Comparison of ENCODE assay signal across 8 mouse cellular contexts in genomic region chr11:115974309-115975082, GRCm38 (mm10). TPM values are rescaled to one million over a fixed set of nuclear protein-coding genes. Genes with fewer than 3 reads are reported as not detected.
DNase-seq lines count a peak whose midpoint lies in the region; ATAC-seq and TF ChIP-seq lines count a peak whose summit lies in the region.

Itgb4 (plus strand) TSS chr11:115974709.

- 10% methylated on average over 46 of the region's 58 CpGs for WGBS in embryonic facial prominence, embryonic 14.5 days
- WGBS in hindbrain, postnatal 0 days = 12% methylated on average over 50 of the region's 58 CpGs
- 10% methylated on average over 58 of the region's 58 CpGs for WGBS in liver, embryonic 11.5 days

- TF ChIP-seq CTCF in hindbrain, postnatal 0 days (IDR thresholded peaks at IDR 0.05; ENCODE audit: low read depth) = peak; percentile 19; the same call in 1 of the 2 replicates

- peaks cover 24% of the 10 kb centered on the region for H3K27me3 ChIP-seq in embryonic facial prominence, embryonic 14.5 days (replicated peaks; ENCODE audit: control insufficient read depth, insufficient read depth, low read length)
- H3K27me3 ChIP-seq in hindbrain, postnatal 0 days (ENCODE audit: insufficient read depth, low read length) = peaks cover 7% of the 10 kb centered on the region; the same call in 1 of the 2 replicates
- H3K27me3 ChIP-seq in liver, embryonic 11.5 days (replicated peaks; ENCODE audit: control insufficient read depth, insufficient read depth, low read length) = peaks cover 51% of the 10 kb centered on the region

- peak; percentile 82 for ATAC-seq in embryonic facial prominence, embryonic 14.5 days (ENCODE audit: low read depth)
- peak; percentile 47 for ATAC-seq in hindbrain, postnatal 0 days
- no peak; the same call in 1 of the 2 replicates for ATAC-seq in liver, embryonic 11.5 days (replicated peaks; ENCODE audit: low FRiP score)

- peak within 1 kb of the TSS; percentile 48 for H3K4me3 ChIP-seq in embryonic facial prominence, embryonic 14.5 days (ENCODE audit: low read depth, low read length)
- H3K4me3 ChIP-seq in hindbrain, postnatal 0 days (ENCODE audit: low read length) = peak within 1 kb of the TSS; percentile 37
- H3K4me3 ChIP-seq in liver, embryonic 11.5 days (ENCODE audit: low read depth, low read length) = peak within 1 kb of the TSS; percentile 44

- H3K9ac ChIP-seq in embryonic facial prominence, embryonic 14.5 days (ENCODE audit: low read depth, low read length) = peak within 1 kb of the TSS; percentile 59
- peak within 1 kb of the TSS; percentile 45 for H3K9ac ChIP-seq in hindbrain, postnatal 0 days (replicated peaks; ENCODE audit: low read length)
- 0 out of 2 replicates have a peak within 1 kb of the TSS, but pooled peaks have one; percentile 39 for H3K9ac ChIP-seq in liver, embryonic 11.5 days (ENCODE audit: low read depth, low read length)

- 0 out of 2 replicates have a peak, but pooled peaks cover 6% of the 10 kb centered on the region for H3K4me1 ChIP-seq in embryonic facial prominence, embryonic 14.5 days (ENCODE audit: control insufficient read depth, insufficient read depth, low read length)
- 0 out of 2 replicates have a peak, but pooled peaks cover 3% of the 10 kb centered on the region for H3K4me1 ChIP-seq in hindbrain, postnatal 0 days (ENCODE audit: insufficient read depth, low read length)
- peaks cover 5% of the 10 kb centered on the region; the same call in 1 of the 2 replicates for H3K4me1 ChIP-seq in liver, embryonic 11.5 days (replicated peaks; ENCODE audit: control insufficient read depth, insufficient read depth, low read length)

- no peaks in the 10 kb centered on the region for H3K36me3 ChIP-seq in embryonic facial prominence, embryonic 14.5 days (ENCODE audit: control insufficient read depth, insufficient read depth, low read length)
- no peaks in the 10 kb centered on the region for H3K36me3 ChIP-seq in hindbrain, postnatal 0 days (ENCODE audit: insufficient read depth, low read length)
- H3K36me3 ChIP-seq in liver, embryonic 11.5 days (ENCODE audit: control insufficient read depth, insufficient read depth, low read length) = no peaks in the 10 kb centered on the region

- no peaks in the 10 kb centered on the region for H3K9me3 ChIP-seq in embryonic facial prominence, embryonic 14.5 days (ENCODE audit: control insufficient read depth, low read length)
- no peaks in the 10 kb centered on the region for H3K9me3 ChIP-seq in hindbrain, postnatal 0 days (ENCODE audit: low read length)
- H3K9me3 ChIP-seq in liver, embryonic 11.5 days (ENCODE audit: control insufficient read depth, low read length) = no peaks in the 10 kb centered on the region

- peak within 1 kb of the TSS; percentile 39; the same call in 1 of the 2 replicates for H3K27ac ChIP-seq in embryonic facial prominence, embryonic 14.5 days (replicated peaks; ENCODE audit: low read depth, low read length)
- 0 out of 2 replicates have a peak within 1 kb of the TSS, but pooled peaks have one; percentile 3 for H3K27ac ChIP-seq in hindbrain, postnatal 0 days
- H3K27ac ChIP-seq in liver, embryonic 11.5 days (ENCODE audit: low read depth, low read length) = no peak within 1 kb of the TSS

- peak within 1 kb of the TSS; percentile 79 for H3K4me2 ChIP-seq in embryonic facial prominence, embryonic 14.5 days (ENCODE audit: low read depth, low read length)
- peak within 1 kb of the TSS; percentile 61 for H3K4me2 ChIP-seq in hindbrain, postnatal 0 days (ENCODE audit: low read depth, low read length)
- H3K4me2 ChIP-seq in liver, embryonic 11.5 days = peak within 1 kb of the TSS; percentile 69

- DNase-seq in retina, embryonic 14.5 days (ENCODE audit: low spot score) = peak; percentile 18
- no peak for DNase-seq in retina, postnatal 1 day
- DNase-seq in embryonic facial prominence, embryonic 14.5 days (ENCODE audit: low spot score) = peak; percentile 73
- DNase-seq in hindbrain, postnatal 0 days (ENCODE audit: low spot score) = peak; percentile 20
- DNase-seq in liver, embryonic 11.5 days (ENCODE audit: low spot score) = no peak
- DNase-seq in naive thymus-derived CD4-positive, alpha-beta T cell, adult 2 months (ENCODE audit: low read depth) = peak; percentile 57
- peak; percentile 64 for DNase-seq in urinary bladder, postnatal 25 days (ENCODE audit: low spot score)
- no peak for DNase-seq in layer of hippocampus, adult 18-20 months (ENCODE audit: low spot score in 2 of 2)

RNA-seq across cellular contexts. Expression of gene Itgb4, which starts in this region (rescaled TPM):
- 10.7 and 11.0 TPM in 2 replicates for polyA plus RNA-seq in embryonic facial prominence, embryonic 14.5 days (2014; fragmentation: Nextera tagmentation; extraction: Ambion mirVana)
- total RNA-seq in hindbrain, postnatal 0 days (2014; rRNA removed) = 1.7 and 3.1 TPM in 2 replicates
- polyA plus RNA-seq in hindbrain, postnatal 0 days (2015; fragmentation: Nextera tagmentation; extraction: Ambion mirVana) = 2.2 and 2.8 TPM in 2 replicates
- polyA plus RNA-seq in liver, embryonic 11.5 days (2014; fragmentation: Nextera tagmentation; extraction: Ambion mirVana) = 0.60 and 0.77 TPM in 2 replicates
- 1 to 10 TPM; 7.9 to 8.7 TPM for total RNA-seq in layer of hippocampus, adult 18-20 months (2021)

Comparison
In these comparisons a context has a peak if more than half of its experiments do, and no peak if none do; other contexts are left out.
1. DNase-seq: peak in retina, embryonic 14.5 days (single experiment), embryonic facial prominence, embryonic 14.5 days (single experiment), hindbrain, postnatal 0 days (single experiment), naive thymus-derived CD4-positive, alpha-beta T cell, adult 2 months (single experiment) and urinary bladder, postnatal 25 days (single experiment); none in retina, postnatal 1 day (single experiment), liver, embryonic 11.5 days (single experiment) and layer of hippocampus, adult 18-20 months (0 of 2).
2. Peak in every context shown above with its lines, with median percentiles within 50 percentile points of each other: H3K4me2 ChIP-seq, H3K4me3 ChIP-seq and H3K9ac ChIP-seq.